Mouse (Mus musculus) frontal cortex, postnatal 36 days (tissue): ENCODE results near the gene Plxdc1.

Experiments used
- DNase-seq, 2 experiments: peaks; one replicate each; pipeline ENCODE4 v3.0.0; 2022; ENCODE audit warnings: low spot score in 2 of 2

Plxdc1 gene

GRCm38 (mm10) chr11:97985727-97986677 is at the start of gene Plxdc1:
Gene Plxdc1 (minus strand): TSS chr11:97986444.
- no peak for DNase-seq

DNA sequence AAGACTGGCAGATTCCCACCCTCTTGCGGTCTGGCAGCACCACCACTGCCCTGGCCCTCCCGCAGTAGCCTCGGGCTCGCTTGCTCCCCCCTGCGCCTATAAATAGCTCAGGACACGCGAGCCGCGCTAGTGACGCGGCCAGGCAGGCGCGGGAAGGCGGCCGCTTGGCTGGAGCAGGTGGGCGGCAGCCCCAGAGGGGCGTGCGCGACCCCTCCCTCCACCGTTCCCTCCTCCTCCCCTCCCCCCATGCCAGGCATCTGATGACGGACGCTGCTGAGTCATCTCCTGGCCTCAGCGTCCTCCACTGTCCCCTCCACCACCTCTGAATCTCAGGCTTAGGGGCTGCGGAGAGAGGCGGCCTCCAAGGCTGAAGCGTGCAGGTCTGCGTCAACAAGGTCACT is 49.7 kb upstream of the Plxdc1 start:
- DNase-seq: peak in 1 of 2 experiments; percentile 64

DNA sequence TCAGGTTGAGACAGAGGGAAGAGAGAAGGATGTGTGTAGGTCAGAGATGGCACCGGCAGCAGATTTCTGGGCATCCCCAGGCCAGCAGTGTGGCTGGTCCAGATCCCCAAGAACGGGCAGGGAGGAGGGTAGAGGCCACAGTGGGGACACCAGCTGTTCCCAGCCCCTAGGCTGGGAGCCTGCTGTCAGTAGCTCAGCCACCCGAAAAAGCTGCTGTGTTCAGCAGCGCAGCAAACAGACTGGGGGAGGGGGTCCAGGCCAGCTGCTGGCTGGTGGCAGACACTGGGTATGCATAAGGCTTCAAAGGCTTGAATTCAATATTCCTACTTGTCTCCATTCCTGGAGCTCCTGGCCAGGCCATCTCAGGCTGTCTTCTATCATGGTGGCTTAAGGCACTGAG is 48.6 kb upstream of the Plxdc1 start:
- DNase-seq: no peak

GRCm38 (mm10) chr11:98034061-98034460 is 47.8 kb upstream of the Plxdc1 start:
- DNase-seq: no peak

DNA sequence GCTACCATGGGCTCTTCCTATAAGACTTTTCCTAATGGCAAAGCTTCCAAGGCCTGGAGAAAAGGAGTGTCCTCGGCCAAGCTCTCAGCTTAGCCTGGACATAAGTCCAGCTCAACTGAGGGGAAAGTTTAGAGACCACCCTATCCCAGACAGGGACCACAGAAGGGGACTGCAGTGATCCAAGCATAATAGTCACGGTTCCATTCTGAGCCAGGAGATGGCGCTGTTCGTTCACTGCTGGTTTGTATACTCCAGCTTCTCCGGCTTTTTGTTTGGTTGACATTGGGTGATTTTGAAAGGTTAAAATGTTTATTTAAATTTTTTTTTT is 45.2 kb upstream of the Plxdc1 start:
- DNase-seq: peak; percentile 79 to 87

GRCm38 (mm10) chr11:98030701-98031442 is 44.6 kb upstream of the Plxdc1 start:
- DNase-seq: no peak

DNA sequence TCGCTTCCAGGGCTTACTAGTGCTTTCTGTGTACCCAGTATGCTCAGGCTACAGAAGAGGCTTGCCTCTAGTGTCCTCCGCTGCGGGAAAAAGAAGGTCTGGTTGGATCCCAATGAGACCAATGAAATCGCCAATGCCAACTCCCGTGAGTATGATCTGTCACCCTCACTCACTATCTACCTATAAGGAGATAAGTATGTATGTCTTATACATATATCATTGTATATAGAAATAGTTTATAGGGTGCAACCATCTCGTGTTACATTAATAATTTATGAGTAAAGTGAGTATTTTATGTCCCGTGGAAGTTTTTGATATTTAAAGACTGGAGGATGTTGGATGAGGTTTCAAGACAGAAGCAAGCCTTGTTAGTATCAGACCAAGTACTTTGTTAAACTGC is 41.5 kb upstream of the Plxdc1 start:
- no peak for DNase-seq

DNA sequence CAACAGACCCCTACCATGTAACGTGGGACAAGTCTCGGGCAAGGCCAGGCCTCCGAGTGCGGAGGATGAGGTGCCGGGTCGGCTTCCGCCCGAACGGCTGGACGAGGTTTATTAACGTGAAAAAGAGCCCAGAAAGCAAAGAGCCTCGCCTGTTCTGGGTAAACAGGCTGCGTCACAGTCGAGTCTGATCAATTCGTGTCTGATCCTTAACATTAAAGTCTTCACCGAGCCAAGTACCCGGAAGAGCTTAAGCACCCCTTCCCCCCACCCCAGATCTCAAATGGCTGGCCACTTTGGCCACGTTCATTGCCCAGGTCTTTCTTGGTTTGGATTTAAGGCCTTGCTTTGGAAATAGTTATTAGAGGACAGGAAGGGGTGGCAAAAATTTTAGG is 41.0 kb upstream of the Plxdc1 start:
- DNase-seq: no peak

DNA sequence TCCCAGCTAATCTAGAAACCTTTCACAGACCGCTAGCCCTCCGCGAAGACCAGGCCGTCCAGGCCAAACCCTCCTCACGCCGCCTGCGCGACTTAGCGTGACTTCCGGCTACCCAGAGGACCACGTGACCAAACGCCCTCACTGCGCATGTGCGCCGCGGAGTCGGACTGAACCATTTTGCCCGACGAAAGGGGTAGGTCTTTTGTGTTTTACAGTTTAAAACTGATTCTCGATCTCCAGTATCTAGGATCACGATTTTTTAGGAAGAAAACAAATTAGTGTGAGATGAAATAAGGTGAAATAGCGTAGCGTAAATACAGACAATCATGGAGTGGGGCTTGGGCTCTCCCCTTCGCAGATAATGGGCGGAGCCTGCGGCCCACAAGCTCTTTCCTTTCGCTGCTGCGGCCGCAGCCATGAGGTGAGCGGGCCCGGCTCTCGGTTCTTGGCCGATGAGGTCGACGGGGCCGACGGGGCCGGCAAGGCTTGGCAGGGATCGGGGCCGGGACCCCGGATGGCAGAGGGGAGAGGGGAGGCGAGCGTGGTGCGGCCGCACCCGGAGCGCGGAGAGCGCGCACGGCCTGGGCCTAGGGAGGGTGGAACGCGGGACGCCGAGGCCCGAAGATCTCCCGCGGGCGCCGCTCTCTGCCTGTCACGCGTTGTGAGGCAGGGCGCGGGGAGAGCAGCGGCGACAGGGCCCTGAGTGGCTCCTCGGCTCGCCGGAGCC is 40.5 kb upstream of the Plxdc1 start, which contains the start of gene Rpl19:
Gene Rpl19 (plus strand): TSS at position 141 of the 727 bp plus-strand sequence.
- DNase-seq: peak; percentile 94

DNA sequence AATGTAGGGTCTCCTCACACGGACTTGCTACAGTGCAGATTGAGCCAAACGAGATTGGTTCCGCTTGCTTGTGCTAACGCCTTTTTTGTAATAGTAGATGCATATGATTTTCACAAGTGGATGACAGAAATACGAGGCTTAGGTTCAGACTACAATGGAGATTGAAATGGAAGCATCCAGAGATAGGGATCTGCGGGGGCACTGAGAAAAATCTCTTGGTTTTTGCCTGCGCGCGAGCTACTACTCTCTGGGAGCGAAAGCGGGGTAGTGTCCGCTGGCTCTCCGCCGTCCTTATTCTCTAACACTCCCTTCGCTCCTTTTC is 40.0 kb upstream of the Plxdc1 start:
- DNase-seq: no peak

DNA sequence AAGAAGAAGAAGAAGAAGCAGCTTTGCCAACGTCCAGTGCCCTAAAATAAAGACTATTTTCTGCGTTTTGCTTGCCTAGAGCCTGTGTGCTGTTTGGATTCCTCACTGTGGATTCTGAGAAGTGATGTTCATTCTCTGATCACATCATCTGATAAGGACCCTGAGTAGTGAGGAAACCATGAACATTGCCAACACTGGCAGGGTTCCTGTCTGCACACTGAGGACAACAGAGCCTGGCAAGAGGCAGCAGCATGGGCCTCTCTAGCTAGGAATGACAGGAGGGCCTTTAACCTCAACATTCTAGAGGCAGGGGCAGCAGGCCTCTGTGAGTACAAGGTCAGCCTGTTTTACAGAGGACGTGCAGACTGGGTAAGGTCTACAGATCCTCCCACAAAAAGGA is 38.3 kb upstream of the Plxdc1 start:
- DNase-seq: no peak

- DNase-seq: no peak
These were observed 36.5 kb upstream of the Plxdc1 start, which contains the start of gene Cacnb1 for GRCm38 (mm10) chr11:98022555-98023371. Gene Cacnb1 (minus strand): TSS chr11:98023034.

DNA sequence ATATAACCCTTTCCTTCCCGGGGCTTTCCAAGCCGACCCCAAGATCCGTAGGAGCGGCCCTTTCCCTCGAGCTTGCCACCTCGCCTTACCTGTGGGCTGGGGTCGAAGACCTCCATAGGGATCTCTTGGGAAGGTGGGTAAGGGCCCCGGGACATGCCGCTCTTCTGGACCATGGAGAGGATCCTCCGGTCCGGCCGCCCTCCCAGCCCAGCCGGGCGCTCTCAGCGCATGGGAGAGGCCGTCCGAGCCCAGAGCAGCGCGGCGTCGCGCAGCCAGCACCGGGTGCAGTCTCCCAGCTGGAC is 36.0 kb upstream of the Plxdc1 start:
- no peak for DNase-seq

GRCm38 (mm10) chr11:98021565-98022252 is 35.5 kb upstream of the Plxdc1 start:
- DNase-seq: no peak

- DNase-seq: no peak
These were observed 34.9 kb upstream of the Plxdc1 start for GRCm38 (mm10) chr11:98021118-98021517.

GRCm38 (mm10) chr11:98020710-98021109 is 34.5 kb upstream of the Plxdc1 start:
- DNase-seq: no peak

DNA sequence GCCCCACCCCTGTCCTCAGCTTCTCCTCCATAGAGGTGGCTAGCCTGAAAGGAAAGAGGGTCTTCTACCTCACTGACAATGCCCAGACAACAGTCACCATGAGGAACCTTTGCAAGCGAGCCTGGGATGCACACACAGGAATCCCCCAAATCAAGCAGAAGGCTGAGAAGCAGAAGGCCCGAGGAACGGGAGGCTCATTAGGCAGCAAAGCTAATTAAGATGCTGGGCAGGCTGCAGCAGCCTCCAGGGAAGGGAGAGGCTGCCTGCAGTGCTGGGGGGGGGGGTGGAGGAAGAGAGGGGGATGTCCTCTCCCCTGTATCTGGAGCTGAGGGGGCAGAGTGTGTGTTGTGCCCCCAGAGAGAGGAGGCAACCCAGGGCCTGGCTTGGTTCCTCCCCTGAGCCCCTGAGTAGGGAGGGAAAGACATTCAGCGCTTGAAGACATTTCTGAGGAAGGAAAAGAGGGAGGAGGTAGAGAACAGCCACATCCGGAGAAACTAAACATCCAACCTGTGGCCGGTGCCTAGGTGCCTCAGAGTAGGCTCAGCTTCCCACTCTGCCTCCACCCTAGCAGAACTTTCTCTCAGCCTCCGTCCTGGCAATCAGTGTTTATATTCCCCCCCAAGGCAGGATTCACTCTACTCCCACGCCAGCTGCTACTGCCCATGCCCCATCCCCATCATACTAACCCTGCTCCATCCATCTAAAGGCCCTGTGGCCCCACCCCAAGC is 33.8 kb upstream of the Plxdc1 start:
- no peak for DNase-seq

DNA sequence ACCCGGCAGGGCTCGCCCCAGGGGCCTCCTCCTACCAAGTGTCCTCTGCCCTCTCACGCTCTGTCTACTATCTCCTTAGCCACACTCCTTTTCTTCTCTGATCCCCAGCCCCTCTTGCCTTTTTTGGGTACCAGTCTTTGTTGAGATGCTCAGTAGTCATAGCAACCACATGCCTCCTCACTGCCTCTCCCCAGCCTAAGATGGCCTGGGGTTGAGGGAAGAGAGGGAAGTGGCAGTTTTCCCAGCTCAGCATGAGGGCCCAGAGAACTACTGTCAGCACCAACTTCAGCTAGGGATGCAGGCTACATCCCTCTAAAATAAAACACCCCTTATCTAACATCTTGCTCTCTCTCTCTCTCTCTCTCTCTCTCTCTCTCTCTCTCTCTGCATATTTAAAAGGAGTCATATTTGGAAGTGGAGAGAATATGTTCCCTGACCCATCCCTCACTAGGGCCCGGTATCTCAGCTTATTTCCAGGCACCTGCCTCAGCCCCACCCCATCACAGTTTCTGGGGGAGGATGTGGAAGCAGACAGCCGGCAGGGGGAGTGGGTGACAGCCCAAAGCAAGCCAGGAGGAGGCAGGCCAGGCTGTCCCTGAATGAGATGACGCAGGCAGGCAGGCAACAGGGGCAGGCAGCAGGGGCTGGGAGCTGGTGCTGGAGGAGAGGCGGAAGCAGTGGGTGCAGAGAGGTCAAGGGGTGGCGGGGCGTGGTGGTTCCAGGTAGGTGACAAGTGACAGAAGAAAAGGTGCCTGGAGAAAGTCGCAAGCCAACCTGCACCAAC is 32.8 kb upstream of the Plxdc1 start:
- peak; percentile 83 to 87 for DNase-seq

DNA sequence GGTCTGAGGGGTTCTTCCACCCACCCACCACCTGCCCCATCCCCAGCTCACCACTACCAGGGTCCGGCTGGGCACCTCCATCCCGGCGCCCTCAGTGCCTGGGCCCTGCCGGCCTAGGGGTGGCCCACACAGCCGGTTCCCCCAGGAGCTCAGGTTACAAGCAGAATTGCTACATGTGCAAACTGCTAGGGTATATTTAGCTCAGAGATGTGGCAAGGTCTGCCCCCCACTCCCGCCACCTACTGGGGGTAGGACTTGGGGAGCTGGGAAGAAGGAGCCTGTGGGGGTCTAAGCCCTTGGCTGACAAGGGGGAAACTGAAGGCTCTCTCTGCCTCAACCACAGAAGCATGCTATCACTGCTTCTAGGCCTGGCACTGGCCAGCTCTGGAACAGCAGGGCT is 32.0 kb upstream of the Plxdc1 start:
- DNase-seq: no peak

DNA sequence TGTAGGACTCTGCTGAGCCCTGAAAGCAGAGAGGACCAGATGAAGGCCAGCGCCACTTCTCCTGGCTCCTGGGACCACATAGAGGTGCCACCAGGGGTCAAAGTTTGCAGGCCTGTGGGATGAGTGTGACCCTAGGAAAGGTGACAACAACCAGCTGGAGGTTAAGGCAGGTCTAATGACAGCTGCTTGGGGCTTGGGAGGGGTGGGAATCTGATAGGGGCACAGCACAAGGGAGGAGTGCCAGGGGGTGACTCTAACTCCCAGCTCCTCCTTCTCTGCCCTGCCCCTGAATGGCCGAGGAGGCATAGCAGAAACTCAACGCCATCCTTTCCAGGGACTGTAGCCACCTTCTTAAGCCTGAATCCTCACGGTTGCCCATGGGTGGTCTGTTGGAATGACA is 30.6 kb upstream of the Plxdc1 start:
- no peak for DNase-seq
